Mouse (Mus musculus): ENCODE measurements at regions not wholly inside any gene's neighbourhood (a gene's known extent, or its start where the extent isn't known, plus 50 kb on each side); places are given as distances from the start of the nearest gene placed in this dataset.

DNA sequence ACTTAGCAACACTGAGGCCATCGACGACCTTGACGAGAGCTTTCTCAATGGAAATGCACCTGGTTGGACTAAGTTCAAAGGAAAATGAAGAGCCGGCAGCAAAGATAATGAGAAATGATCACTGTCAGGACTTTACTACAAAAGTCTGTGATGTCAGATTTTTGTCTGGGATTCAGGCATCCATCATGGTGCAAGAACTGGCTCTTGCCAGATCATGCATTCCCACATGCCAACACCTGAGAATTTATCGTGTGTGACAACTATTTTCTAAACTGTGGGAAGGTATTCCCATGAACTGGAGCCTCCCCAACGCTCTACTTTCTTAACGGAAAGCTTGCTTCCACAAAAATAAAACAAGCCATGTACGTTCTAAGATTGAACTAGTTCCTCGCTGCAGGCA, 58.1 kb downstream of the Irx6 start:
- ATAC-seq (replicated peaks; ENCODE audit: low FRiP score, low TSS enrichment, low read depth): no peak
- Histone ChIP-seq H3K9ac (ENCODE audit: low read length) (no peak overlapping the region), H3K27me3 (replicated peaks; ENCODE audit: control insufficient read depth, insufficient read depth, low read length) (no peaks in the 10 kb centered on the region), H3K27ac (ENCODE audit: low read depth) (no peak overlapping the region), H3K4me1 (replicated peaks; ENCODE audit: control insufficient read depth, insufficient read depth, low read length) (no peaks in the 10 kb centered on the region), H3K9me3 (ENCODE audit: control insufficient read depth, low read length) (no peaks in the 10 kb centered on the region), H3K4me2 (ENCODE audit: low read length) (no peak overlapping the region), H3K36me3 (ENCODE audit: control insufficient read depth, insufficient read depth, low read length) (no peaks in the 10 kb centered on the region), H3K4me3 (ENCODE audit: low read depth, low read length) (no peak overlapping the region)
- no peak for DNase-seq (ENCODE audit: low spot score)
- 85% methylated on average over 9 of the region's 9 CpGs for WGBS

DNA sequence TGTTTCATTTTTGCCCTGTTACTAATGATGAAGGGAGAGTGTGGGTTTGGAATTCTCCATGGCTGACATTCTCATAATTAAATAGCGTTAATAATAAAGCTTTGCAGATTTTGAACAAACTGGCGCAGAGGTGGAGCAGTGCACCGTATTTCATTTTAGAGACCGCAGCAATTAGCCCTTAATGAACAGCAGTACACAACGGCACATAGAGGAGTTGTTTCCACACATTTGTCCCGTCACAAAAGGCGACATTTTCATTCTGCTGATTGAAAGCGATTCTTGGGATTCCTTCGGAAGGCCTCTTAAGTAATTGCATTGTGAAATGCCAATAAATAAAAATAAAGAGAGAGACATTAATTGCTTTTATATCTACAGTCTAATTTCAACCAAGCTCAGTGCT, 61.6 kb downstream of the Irx6 start:
- Histone ChIP-seq H3K27ac (ENCODE audit: low read depth) (no peak overlapping the region), H3K36me3 (ENCODE audit: control insufficient read depth, insufficient read depth, low read length) (no peaks in the 10 kb centered on the region), H3K9me3 (ENCODE audit: control insufficient read depth, low read length) (no peaks in the 10 kb centered on the region), H3K9ac (ENCODE audit: low read length) (no peak overlapping the region), H3K4me2 (ENCODE audit: low read length) (no peak overlapping the region), H3K27me3 (replicated peaks; ENCODE audit: control insufficient read depth, insufficient read depth, low read length) (no peaks in the 10 kb centered on the region), H3K4me3 (ENCODE audit: low read depth, low read length) (no peak overlapping the region), H3K4me1 (replicated peaks; ENCODE audit: control insufficient read depth, insufficient read depth, low read length) (no peaks in the 10 kb centered on the region)
- ATAC-seq (replicated peaks; ENCODE audit: low FRiP score, low TSS enrichment, low read depth) (no peak), DNase-seq (ENCODE audit: low spot score) (no peak)
- WGBS: 88% methylated on average over 9 of the region's 9 CpGs

DNA sequence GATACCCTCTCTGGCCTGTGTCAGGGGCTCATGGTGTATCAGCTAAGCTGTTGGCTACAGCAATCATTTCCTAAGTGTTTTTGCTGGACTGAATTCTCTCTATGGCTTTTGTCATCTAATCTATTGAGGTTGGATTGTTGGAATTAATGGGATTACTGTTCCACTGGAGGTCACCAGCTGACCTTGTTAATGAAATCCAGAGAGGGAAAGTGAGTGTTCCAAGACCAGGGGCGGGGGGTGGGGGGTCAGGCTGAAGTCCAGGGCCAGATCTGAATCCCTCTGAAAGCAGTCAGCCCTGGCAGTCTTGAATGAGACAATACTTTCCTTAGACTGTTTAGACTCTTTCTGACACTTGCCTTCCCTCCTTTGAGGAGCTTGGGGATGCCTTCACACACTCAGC, 64.0 kb downstream of the Irx6 start:
- H3K36me3 ChIP-seq (ENCODE audit: control insufficient read depth, insufficient read depth, low read length): no peaks in the 10 kb centered on the region
- ATAC-seq (replicated peaks; ENCODE audit: low FRiP score, low TSS enrichment, low read depth): no peak
- H3K9me3 ChIP-seq (ENCODE audit: control insufficient read depth, low read length): no peaks in the 10 kb centered on the region
- 42% methylated on average over 1 of the region's 1 CpGs for WGBS
- DNase-seq (ENCODE audit: low spot score): no peak
- no peak overlapping the region for H3K4me2 ChIP-seq (ENCODE audit: low read length)
- H3K4me1 ChIP-seq (replicated peaks; ENCODE audit: control insufficient read depth, insufficient read depth, low read length): no peaks in the 10 kb centered on the region
- H3K27ac ChIP-seq (ENCODE audit: low read depth): no peak overlapping the region
- H3K4me3 ChIP-seq (ENCODE audit: low read depth, low read length): no peak overlapping the region
- H3K9ac ChIP-seq (ENCODE audit: low read length): no peak overlapping the region
- no peaks in the 10 kb centered on the region for H3K27me3 ChIP-seq (replicated peaks; ENCODE audit: control insufficient read depth, insufficient read depth, low read length)

DNA sequence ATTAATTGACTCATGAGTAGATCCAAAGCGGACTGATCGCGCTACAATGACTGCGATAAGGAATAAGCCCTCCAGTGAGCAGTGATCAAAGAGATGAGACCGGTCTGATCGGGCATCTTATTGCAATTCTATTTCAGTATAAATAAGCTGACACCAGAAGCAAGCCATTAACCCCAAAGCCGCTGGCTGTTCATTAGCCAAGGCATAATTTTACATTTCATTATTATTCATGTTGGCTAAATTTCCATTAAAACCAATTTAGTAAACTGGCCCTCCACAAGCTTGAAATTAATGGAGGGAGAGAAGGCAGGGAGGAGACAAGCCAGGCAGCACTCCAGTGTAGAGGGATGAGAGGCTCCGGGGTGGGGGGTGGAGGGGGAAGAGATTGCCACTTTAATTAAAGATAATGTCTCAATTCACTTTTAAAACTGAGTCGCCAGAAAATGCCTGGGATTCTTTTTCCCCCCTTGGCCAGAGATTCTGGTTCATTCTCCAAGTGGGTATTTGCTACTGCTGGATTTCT, 66.3 kb downstream of the Irx6 start:
- DNase-seq (ENCODE audit: low spot score) (no peak), ATAC-seq (replicated peaks; ENCODE audit: low FRiP score, low TSS enrichment, low read depth) (no peak)
- Histone ChIP-seq H3K36me3 (ENCODE audit: control insufficient read depth, insufficient read depth, low read length) (no peaks in the 10 kb centered on the region), H3K27me3 (replicated peaks; ENCODE audit: control insufficient read depth, insufficient read depth, low read length) (no peaks in the 10 kb centered on the region), H3K9ac (ENCODE audit: low read length) (no peak overlapping the region), H3K4me1 (replicated peaks; ENCODE audit: control insufficient read depth, insufficient read depth, low read length) (no peaks in the 10 kb centered on the region), H3K9me3 (ENCODE audit: control insufficient read depth, low read length) (no peaks in the 10 kb centered on the region), H3K4me3 (ENCODE audit: low read depth, low read length) (no peak overlapping the region), H3K27ac (ENCODE audit: low read depth) (no peak overlapping the region), H3K4me2 (ENCODE audit: low read length) (no peak overlapping the region)
- 84% methylated on average over 9 of the region's 9 CpGs for WGBS

DNA sequence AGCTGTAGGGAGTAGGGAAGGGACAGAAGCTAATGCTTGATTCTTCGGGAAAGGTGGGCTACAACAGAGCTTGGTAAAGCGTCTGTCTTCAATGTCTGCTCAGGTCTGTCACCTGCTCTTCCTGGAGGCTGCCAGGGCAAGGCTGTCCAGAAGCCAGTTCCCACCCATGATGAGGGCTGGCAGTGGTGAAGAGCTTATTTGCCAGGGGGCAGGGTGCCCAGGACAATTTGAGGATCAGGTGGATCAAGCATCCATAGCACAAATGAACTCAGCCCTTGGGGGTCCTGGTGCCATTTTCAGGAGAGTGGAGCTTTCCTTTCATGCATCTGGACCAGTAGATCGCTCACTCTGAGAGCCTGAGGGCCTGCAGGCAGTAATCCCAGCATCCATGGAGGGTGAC, 67.7 kb downstream of the Irx6 start:
- H3K9me3 ChIP-seq (ENCODE audit: control insufficient read depth, low read length): no peaks in the 10 kb centered on the region
- ATAC-seq (replicated peaks; ENCODE audit: low FRiP score, low TSS enrichment, low read depth): no peak
- H3K27me3 ChIP-seq (replicated peaks; ENCODE audit: control insufficient read depth, insufficient read depth, low read length): no peaks in the 10 kb centered on the region
- no peaks in the 10 kb centered on the region for H3K36me3 ChIP-seq (ENCODE audit: control insufficient read depth, insufficient read depth, low read length)
- H3K4me3 ChIP-seq (ENCODE audit: low read depth, low read length): no peak overlapping the region
- H3K4me1 ChIP-seq (replicated peaks; ENCODE audit: control insufficient read depth, insufficient read depth, low read length): no peaks in the 10 kb centered on the region
- H3K27ac ChIP-seq (ENCODE audit: low read depth): no peak overlapping the region
- no peak overlapping the region for H3K4me2 ChIP-seq (ENCODE audit: low read length)
- WGBS: 83% methylated on average over 3 of the region's 3 CpGs
- no peak overlapping the region for H3K9ac ChIP-seq (ENCODE audit: low read length)
- DNase-seq (ENCODE audit: low spot score): no peak

DNA sequence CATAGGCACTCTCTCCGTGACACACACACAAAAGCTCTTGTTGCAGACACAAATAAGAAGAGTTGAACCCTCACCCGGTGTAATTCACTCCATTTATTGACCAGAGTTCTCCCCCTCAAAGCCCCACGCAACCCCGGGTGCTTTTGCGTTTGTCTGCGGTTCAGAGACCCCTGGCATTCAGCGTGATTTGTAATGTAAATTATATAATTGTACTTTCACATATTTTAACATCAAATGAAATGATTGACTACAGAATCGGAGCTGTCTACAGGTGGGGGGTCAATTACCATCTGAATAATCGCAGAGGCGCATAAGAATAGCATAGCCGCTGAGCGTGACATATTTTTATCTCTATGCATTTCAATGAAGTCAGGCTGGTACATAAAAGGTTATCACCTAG, 69.0 kb downstream of the Irx6 start:
- Histone ChIP-seq H3K27ac (ENCODE audit: low read depth) (no peak overlapping the region), H3K27me3 (replicated peaks; ENCODE audit: control insufficient read depth, insufficient read depth, low read length) (no peaks in the 10 kb centered on the region), H3K4me1 (replicated peaks; ENCODE audit: control insufficient read depth, insufficient read depth, low read length) (no peaks in the 10 kb centered on the region), H3K4me2 (ENCODE audit: low read length) (no peak overlapping the region), H3K36me3 (ENCODE audit: control insufficient read depth, insufficient read depth, low read length) (no peaks in the 10 kb centered on the region), H3K9me3 (ENCODE audit: control insufficient read depth, low read length) (no peaks in the 10 kb centered on the region), H3K9ac (ENCODE audit: low read length) (no peak overlapping the region), H3K4me3 (ENCODE audit: low read depth, low read length) (no peak overlapping the region)
- DNase-seq (ENCODE audit: low spot score): no peak
- 65% methylated on average over 12 of the region's 12 CpGs for WGBS
- ATAC-seq (replicated peaks; ENCODE audit: low FRiP score, low TSS enrichment, low read depth): no peak

DNA sequence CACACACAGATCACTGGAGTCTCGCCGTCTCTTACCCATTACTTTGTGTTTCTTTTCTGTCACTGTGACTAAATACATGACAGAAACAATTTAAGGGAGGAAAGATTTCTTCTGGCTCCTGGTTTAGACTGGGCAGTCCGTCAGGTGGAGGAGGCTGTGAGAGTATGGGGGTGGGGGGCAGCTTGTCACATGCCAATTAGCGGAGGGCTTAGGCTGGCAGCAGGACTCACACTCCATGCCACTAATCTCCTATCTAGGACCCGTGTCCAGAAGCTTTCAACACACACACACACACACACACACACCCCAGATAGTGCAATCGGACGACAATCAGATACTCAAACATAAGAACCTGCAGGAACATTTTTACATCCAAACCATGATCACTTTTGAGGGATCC, 73.0 kb downstream of the Irx6 start:
- ATAC-seq (replicated peaks; ENCODE audit: low FRiP score, low TSS enrichment, low read depth) (no peak), DNase-seq (ENCODE audit: low spot score) (no peak)
- 62% methylated on average over 7 of the region's 7 CpGs for WGBS
- Histone ChIP-seq H3K9ac (ENCODE audit: low read length) (no peak overlapping the region), H3K36me3 (ENCODE audit: control insufficient read depth, insufficient read depth, low read length) (no peaks in the 10 kb centered on the region), H3K9me3 (ENCODE audit: control insufficient read depth, low read length) (no peaks in the 10 kb centered on the region), H3K4me2 (ENCODE audit: low read length) (no peak overlapping the region), H3K4me1 (replicated peaks; ENCODE audit: control insufficient read depth, insufficient read depth, low read length) (no peaks in the 10 kb centered on the region), H3K4me3 (ENCODE audit: low read depth, low read length) (no peak overlapping the region), H3K27ac (ENCODE audit: low read depth) (no peak overlapping the region), H3K27me3 (replicated peaks; ENCODE audit: control insufficient read depth, insufficient read depth, low read length) (no peaks in the 10 kb centered on the region)

DNA sequence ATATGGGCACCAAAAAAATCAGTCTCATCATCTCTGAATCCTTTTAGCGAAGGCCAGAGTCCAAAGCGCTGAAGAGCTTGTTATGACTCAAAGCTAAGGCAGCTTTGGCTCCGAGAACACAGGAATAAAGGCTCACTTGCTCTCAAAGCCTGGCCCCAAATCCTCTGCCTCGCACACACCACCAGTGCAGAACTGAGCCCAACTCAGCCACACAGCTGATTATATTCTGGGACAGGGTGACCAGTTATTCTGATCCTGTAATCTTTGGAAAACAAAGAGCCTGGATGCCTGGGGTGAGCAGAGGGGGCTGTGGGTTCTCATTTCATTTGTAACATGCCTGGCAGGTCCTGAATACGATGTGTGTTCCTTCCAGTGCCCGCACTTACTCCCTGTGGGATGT, 73.9 kb downstream of the Irx6 start:
- WGBS: 73% methylated on average over 6 of the region's 6 CpGs
- H3K9ac ChIP-seq (ENCODE audit: low read length): no peak overlapping the region

DNA sequence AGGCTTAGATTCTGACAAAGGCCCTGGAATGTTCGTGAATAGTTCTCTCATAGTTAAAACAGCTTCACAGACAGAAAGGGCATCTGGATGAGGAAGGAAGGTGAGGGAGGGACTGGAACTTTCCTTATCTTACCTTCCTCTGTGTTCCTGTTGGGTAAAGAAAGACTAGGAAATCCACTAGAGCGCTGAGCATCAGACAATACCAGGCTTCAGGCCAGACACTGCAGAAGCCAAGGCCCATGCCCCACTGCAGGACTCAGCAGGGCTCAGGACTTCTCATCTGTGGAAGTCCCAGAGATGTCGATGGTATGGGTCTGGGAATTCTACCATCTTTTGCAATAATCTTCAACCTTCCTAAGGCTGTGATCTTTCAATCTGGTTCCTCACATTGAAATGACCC, 67.2 kb upstream of the Mmp2 start:
- H3K9ac ChIP-seq (ENCODE audit: low read length): no peak overlapping the region
- no peak overlapping the region for H3K27ac ChIP-seq (ENCODE audit: low read depth)
- DNase-seq (ENCODE audit: low spot score) (no peak), ATAC-seq (replicated peaks; ENCODE audit: low FRiP score, low TSS enrichment, low read depth) (no peak)
- H3K9me3 ChIP-seq (ENCODE audit: control insufficient read depth, low read length): no peaks in the 10 kb centered on the region
- H3K27me3 ChIP-seq (replicated peaks; ENCODE audit: control insufficient read depth, insufficient read depth, low read length): no peaks in the 10 kb centered on the region
- no peaks in the 10 kb centered on the region for H3K36me3 ChIP-seq (ENCODE audit: control insufficient read depth, insufficient read depth, low read length)
- H3K4me1 ChIP-seq (replicated peaks; ENCODE audit: control insufficient read depth, insufficient read depth, low read length): 0 out of 2 replicates have a peak, but pooled peaks cover 4% of the 10 kb centered on the region
- H3K4me3 ChIP-seq (ENCODE audit: low read depth, low read length): no peak overlapping the region
- H3K4me2 ChIP-seq (ENCODE audit: low read length): no peak overlapping the region
- 86% methylated on average over 3 of the region's 3 CpGs for WGBS

More for the DNA sequence above, 73.9 kb downstream of the Irx6 start:
- no peak for DNase-seq (ENCODE audit: low spot score)
- no peak overlapping the region for H3K4me2 ChIP-seq (ENCODE audit: low read length)
- H3K4me3 ChIP-seq (ENCODE audit: low read depth, low read length): no peak overlapping the region
- H3K4me1 ChIP-seq (replicated peaks; ENCODE audit: control insufficient read depth, insufficient read depth, low read length): no peaks in the 10 kb centered on the region
- H3K27ac ChIP-seq (ENCODE audit: low read depth): no peak overlapping the region
- H3K9me3 ChIP-seq (ENCODE audit: control insufficient read depth, low read length): no peaks in the 10 kb centered on the region
- no peaks in the 10 kb centered on the region for H3K27me3 ChIP-seq (replicated peaks; ENCODE audit: control insufficient read depth, insufficient read depth, low read length)
- no peaks in the 10 kb centered on the region for H3K36me3 ChIP-seq (ENCODE audit: control insufficient read depth, insufficient read depth, low read length)
- ATAC-seq (replicated peaks; ENCODE audit: low FRiP score, low TSS enrichment, low read depth): no peak

All from intestine, embryonic 14.5 days (tissue).